Mouse (Mus musculus) layer of hippocampus, adult 2 months (tissue): Measurements from ENCODE around the gene Cyb561. TPM values are rescaled to one million over a fixed set of nuclear protein-coding genes. Genes with fewer than 3 reads are reported as not detected.

ENCODE experiments used
- DNase-seq, 2 experiments: peaks; one replicate each; pipeline ENCODE4 v3.0.0; 2022; ENCODE audit warnings: low spot score in 2 of 2
- H3K27ac ChIP-seq: fragments of 200-600 bp; 2 replicates; pipeline ENCODE4 v1.8.1; 2022
- H3K4me3 ChIP-seq: fragments of 200-600 bp; 2 replicates; pipeline ENCODE4 v1.8.1; 2022; ENCODE audit warnings: mild to moderate bottlenecking
- CTCF ChIP-seq: fragments of 200-600 bp; conservative IDR thresholded peaks from 2 replicates; pipeline ENCODE4 v1.8.1; 2022; ENCODE audit warnings: antibody characterized with exemption, mild to moderate bottlenecking, moderate library complexity
- total RNA-seq, 2 experiments: library from RNA; stranded (reverse); gene quantifications; 2 replicates each; pipeline ENCODE4 v1.2.3; 2021

Cyb561 gene
- total RNA-seq, 2 experiments from 2014 or later = 47.3 to 49.6 TPM

GRCm38 (mm10) chr11:105968948-105969347 is 15.8 kb upstream of the Cyb561 start:
- no peak overlapping the region for H3K27ac ChIP-seq
- no peak overlapping the region for H3K4me3 ChIP-seq
- DNase-seq = no peak
- no peak for TF ChIP-seq CTCF

GRCm38 (mm10) chr11:105967741-105968574 is 14.8 kb upstream of the Cyb561 start, which contains the start of gene Ace:
TSS of gene Ace (plus strand) at chr11:105967945.
- H3K27ac ChIP-seq = no peak within 1 kb of the TSS; the same call in 1 of the 2 replicates
- no peak for DNase-seq
- TF ChIP-seq CTCF = no peak
- H3K4me3 ChIP-seq = peak within 1 kb of the TSS; percentile 62

- TF ChIP-seq CTCF = no peak
- no peak overlapping the region for H3K27ac ChIP-seq
- no peak overlapping the region for H3K4me3 ChIP-seq
- no peak for DNase-seq
These were observed 13.2 kb upstream of the Cyb561 start for GRCm38 (mm10) chr11:105966288-105966687.

- no peak overlapping the region for H3K27ac ChIP-seq
- TF ChIP-seq CTCF = peak; percentile 50
- H3K4me3 ChIP-seq = no peak overlapping the region
These were observed 11.6 kb upstream of the Cyb561 start for GRCm38 (mm10) chr11:105964691-105965090.

GRCm38 (mm10) chr11:105959355-105959754 is 6.2 kb upstream of the Cyb561 start:
- TF ChIP-seq CTCF = no peak
- Histone ChIP-seq H3K4me3 (peak overlapping the region; percentile 22; the same call in 1 of the 2 replicates), H3K27ac (no peak overlapping the region)
- peak; percentile 37 to 41 for DNase-seq

More at GRCm38 (mm10) chr11:105964691-105965090, 11.6 kb upstream of the Cyb561 start:
- no peak for DNase-seq

- Histone ChIP-seq H3K27ac (no peak overlapping the region), H3K4me3 (no peak overlapping the region)
- no peak for DNase-seq
- no peak for TF ChIP-seq CTCF
These were observed 5.4 kb upstream of the Cyb561 start for GRCm38 (mm10) chr11:105958566-105958965.

- DNase-seq = no peak
- H3K27ac ChIP-seq = no peak overlapping the region
- H3K4me3 ChIP-seq = no peak overlapping the region
- no peak for TF ChIP-seq CTCF
These were observed 4.4 kb upstream of the Cyb561 start for GRCm38 (mm10) chr11:105957501-105957900.

- Histone ChIP-seq H3K4me3 (no peak overlapping the region), H3K27ac (no peak overlapping the region)
- DNase-seq = no peak
- TF ChIP-seq CTCF = no peak
These were observed 2.8 kb upstream of the Cyb561 start for GRCm38 (mm10) chr11:105955815-105956430.

GRCm38 (mm10) chr11:105953402-105953801 is 266 bp upstream of the Cyb561 start:
- Histone ChIP-seq H3K27ac (no peak overlapping the region), H3K4me3 (no peak overlapping the region)
- TF ChIP-seq CTCF = no peak
- no peak for DNase-seq

- Histone ChIP-seq H3K4me3 (no peak overlapping the region), H3K27ac (no peak overlapping the region)
- no peak for TF ChIP-seq CTCF
- DNase-seq = no peak
These were observed 1.0 kb downstream of the Cyb561 start for GRCm38 (mm10) chr11:105952111-105952510.

- Histone ChIP-seq H3K27ac (no peak overlapping the region), H3K4me3 (no peak overlapping the region)
- DNase-seq = peak in 1 of 2 experiments; percentile 7
- no peak for TF ChIP-seq CTCF
These were observed 1.5 kb downstream of the Cyb561 start for GRCm38 (mm10) chr11:105951601-105952044.

- no peak for DNase-seq
- TF ChIP-seq CTCF = no peak
These were observed 2.6 kb downstream of the Cyb561 start for GRCm38 (mm10) chr11:105950519-105950918.

GRCm38 (mm10) chr11:105948255-105948654 is 4.9 kb downstream of the Cyb561 start:
- no peak for DNase-seq
- H3K27ac ChIP-seq = no peak overlapping the region
- no peak for TF ChIP-seq CTCF
- H3K4me3 ChIP-seq = no peak overlapping the region

More at GRCm38 (mm10) chr11:105950519-105950918, 2.6 kb downstream of the Cyb561 start:
- no peak overlapping the region for H3K27ac ChIP-seq
- H3K4me3 ChIP-seq = no peak overlapping the region
